Mouse (Mus musculus) MEL (cell line): Measurements from ENCODE around the gene Ccl20. TPM values are rescaled to one million over a fixed set of nuclear protein-coding genes. Genes with fewer than 3 reads are reported as not detected.

Experiments
- DNase-seq: peaks from one replicate; pipeline ENCODE4 v3.0.0; 2011; ENCODE audit warnings: low read depth, low spot score
- H3K27ac ChIP-seq: 2 replicates; pipeline ENCODE4 v1.5.1; 2012; ENCODE audit warnings: low read depth, mild to moderate bottlenecking, control low read depth, low read length, moderate library complexity; ENCODE audit not compliant: control insufficient read depth
- H3K27me3 ChIP-seq, 2 experiments: fragments of 150-350 bp in 1 of 2; sonication (generic) in 1 of 2; 2 replicates each; pipeline ENCODE4 v1.6.1; 2012; ENCODE audit warnings: low read length in 2 of 2, mild to moderate bottlenecking in 2 of 2, improper control_type of control experiment in 1 of 2, moderate library complexity in 1 of 2; ENCODE audit not compliant: insufficient read depth in 2 of 2, control insufficient read depth in 1 of 2
- H3K36me3 ChIP-seq, 2 experiments: 2 replicates each; pipeline ENCODE4 v1.6.1; 2012 to 2014; ENCODE audit warnings: low read length in 2 of 2, improper control_type of control experiment in 1 of 2, inconsistent platforms in 1 of 2, mild to moderate bottlenecking in 1 of 2; ENCODE audit not compliant: insufficient read depth in 2 of 2, control insufficient read depth in 1 of 2
- H3K4me1 ChIP-seq, 2 experiments: fragments of 150-350 bp in 1 of 2; sonication (generic) in 1 of 2; 2 replicates each; pipeline ENCODE4 v1.6.1; 2012; ENCODE audit warnings: low read length in 2 of 2, improper control_type of control experiment in 1 of 2, mild to moderate bottlenecking in 1 of 2; ENCODE audit not compliant: insufficient read depth in 2 of 2, control insufficient read depth in 1 of 2
- H3K4me3 ChIP-seq, 2 experiments: fragments of 150-350 bp in 1 of 2; sonication (generic) in 1 of 2; 2 replicates each; pipeline ENCODE4 v1.5.1; 2012; ENCODE audit warnings: low read depth in 2 of 2, low read length in 2 of 2, mild to moderate bottlenecking in 2 of 2, moderate library complexity in 2 of 2, control low read depth in 1 of 2, improper control_type of control experiment in 1 of 2; ENCODE audit not compliant: control insufficient read depth in 1 of 2, insufficient read depth in 1 of 2
- H3K79me2 ChIP-seq: 2 replicates; pipeline ENCODE4 v1.6.1; 2012; ENCODE audit warnings: mild to moderate bottlenecking, low read length, moderate library complexity; ENCODE audit not compliant: control insufficient read depth, poor library complexity, insufficient read depth
- H3K9ac ChIP-seq: 2 replicates; pipeline ENCODE4 v1.6.1; 2012; ENCODE audit warnings: low read depth, mild to moderate bottlenecking, control low read depth, low read length, moderate library complexity; ENCODE audit not compliant: control insufficient read depth, poor library complexity, severe bottlenecking
- H3K9me3 ChIP-seq: fragments of 150-350 bp; sonication (generic); replicated peaks from 2 replicates; pipeline ENCODE4 v1.6.1; 2012; ENCODE audit warnings: mild to moderate bottlenecking, low read length, improper control_type of control experiment, moderate library complexity; ENCODE audit not compliant: insufficient read depth
- BHLHE40 ChIP-seq: IDR thresholded peaks from 2 replicates; pipeline ENCODE4 v1.6.1; 2012; ENCODE audit warnings: low read depth, mild to moderate bottlenecking, inconsistent platforms, low read length, improper control_type of control experiment, borderline replicate concordance
- CHD1 ChIP-seq: IDR thresholded peaks from 2 replicates; pipeline ENCODE4 v1.6.1; 2012; ENCODE audit warnings: low read depth, mild to moderate bottlenecking, inconsistent platforms, low read length, improper control_type of control experiment
- CTCF ChIP-seq, 3 experiments: IDR thresholded peaks in 2 of 3; conservative IDR thresholded peaks in 1 of 3; 2 replicates each; pipeline ENCODE4 v1.5.1; 2011 to 2012; ENCODE audit warnings: low read length in 3 of 3, low read depth in 2 of 3, mild to moderate bottlenecking in 2 of 3, improper control_type of control experiment in 1 of 3, inconsistent platforms in 1 of 3, mixed read lengths in 1 of 3, moderate library complexity in 1 of 3; ENCODE audit not compliant: control insufficient read depth in 1 of 3, insufficient read depth in 1 of 3, poor library complexity in 1 of 3, severe bottlenecking in 1 of 3
- ELF1 ChIP-seq: IDR thresholded peaks from 2 replicates; pipeline ENCODE4 v1.6.1; 2014; ENCODE audit warnings: low read depth, mild to moderate bottlenecking, inconsistent platforms, low read length, improper control_type of control experiment, moderate library complexity
- ETS1 ChIP-seq: IDR thresholded peaks from 2 replicates; pipeline ENCODE4 v1.6.1; 2012; ENCODE audit warnings: low read depth, mild to moderate bottlenecking, inconsistent platforms, low read length, improper control_type of control experiment, moderate library complexity
- GABPA ChIP-seq: IDR thresholded peaks from 2 replicates; pipeline ENCODE4 v1.6.1; 2012; ENCODE audit warnings: low read depth, mild to moderate bottlenecking, inconsistent platforms, low read length, improper control_type of control experiment, moderate library complexity
- GATA1 ChIP-seq: IDR thresholded peaks from 2 replicates; pipeline ENCODE4 v1.6.1; 2011; ENCODE audit warnings: low read depth, low read length, improper control_type of control experiment
- HCFC1 ChIP-seq: IDR thresholded peaks from 2 replicates; pipeline ENCODE4 v1.6.1; 2012; ENCODE audit warnings: low read depth, mild to moderate bottlenecking, inconsistent platforms, low read length, improper control_type of control experiment, moderate library complexity
- KAT2A ChIP-seq: conservative IDR thresholded peaks from 2 replicates; pipeline ENCODE4 v1.6.1; 2012; ENCODE audit warnings: low read depth, low read length, improper control_type of control experiment, inconsistent platforms
- MAX ChIP-seq: IDR thresholded peaks from 2 replicates; pipeline ENCODE4 v1.6.1; 2011; ENCODE audit warnings: low read length, improper control_type of control experiment
- MAZ ChIP-seq: IDR thresholded peaks from 2 replicates; pipeline ENCODE4 v1.6.1; 2012; ENCODE audit warnings: low read depth, mild to moderate bottlenecking, inconsistent platforms, low read length, improper control_type of control experiment
- MEF2A ChIP-seq: IDR thresholded peaks from 2 replicates; pipeline ENCODE4 v1.6.1; 2014; ENCODE audit warnings: low read depth, mild to moderate bottlenecking, inconsistent platforms, low read length, improper control_type of control experiment; ENCODE audit not compliant: poor library complexity, insufficient replicate concordance, severe bottlenecking; ENCODE audit errors: extremely low read depth
- MXI1 ChIP-seq: IDR thresholded peaks from 2 replicates; pipeline ENCODE4 v1.6.1; 2011; ENCODE audit warnings: mild to moderate bottlenecking, low read depth, low read length, improper control_type of control experiment
- MYB ChIP-seq: IDR thresholded peaks from 2 replicates; pipeline ENCODE4 v1.6.1; 2011; ENCODE audit warnings: mild to moderate bottlenecking, low read depth, low read length, improper control_type of control experiment
- MYC ChIP-seq: IDR thresholded peaks from 2 replicates; pipeline ENCODE4 v1.6.1; 2011; ENCODE audit warnings: low read depth, mild to moderate bottlenecking, low read length, improper control_type of control experiment, moderate library complexity
- POLR2A ChIP-seq, 2 experiments: IDR thresholded peaks; 2 replicates each; pipeline ENCODE4 v1.6.1; 2011 to 2012; ENCODE audit warnings: low read length in 2 of 2, mild to moderate bottlenecking in 2 of 2, control low read depth in 1 of 2, improper control_type of control experiment in 1 of 2, low read depth in 1 of 2, moderate library complexity in 1 of 2; ENCODE audit not compliant: control insufficient read depth in 1 of 2, insufficient read depth in 1 of 2, poor library complexity in 1 of 2
- POLR2AphosphoS2 ChIP-seq: IDR thresholded peaks from 2 replicates; pipeline ENCODE4 v1.6.1; 2011; ENCODE audit warnings: low read length, improper control_type of control experiment
- RAD21 ChIP-seq: IDR thresholded peaks from 2 replicates; pipeline ENCODE4 v1.6.1; 2011; ENCODE audit warnings: mild to moderate bottlenecking, low read depth, low read length, improper control_type of control experiment
- SIN3A ChIP-seq: IDR thresholded peaks from 2 replicates; pipeline ENCODE4 v1.6.1; 2012; ENCODE audit warnings: low read length, improper control_type of control experiment, inconsistent platforms
- TBP ChIP-seq: IDR thresholded peaks from 2 replicates; pipeline ENCODE4 v1.8.0; 2011; ENCODE audit warnings: low read depth, low read length, improper control_type of control experiment
- UBTF ChIP-seq: IDR thresholded peaks from 2 replicates; pipeline ENCODE4 v1.6.1; 2012; ENCODE audit warnings: low read depth, mild to moderate bottlenecking, inconsistent platforms, low read length, improper control_type of control experiment, moderate library complexity, borderline replicate concordance; ENCODE audit not compliant: insufficient read depth
- USF2 ChIP-seq, 2 experiments: IDR thresholded peaks; 2 replicates each; pipeline ENCODE4 v1.6.1; 2011 to 2012; ENCODE audit warnings: improper control_type of control experiment in 2 of 2, low read length in 2 of 2, borderline replicate concordance in 1 of 2, inconsistent platforms in 1 of 2, low read depth in 1 of 2, mild to moderate bottlenecking in 1 of 2; ENCODE audit not compliant: insufficient read depth in 1 of 2
- ZC3H11A ChIP-seq: IDR thresholded peaks from 2 replicates; pipeline ENCODE4 v1.6.1; 2012; ENCODE audit warnings: low read depth, mild to moderate bottlenecking, inconsistent platforms, low read length, improper control_type of control experiment
- ZKSCAN1 ChIP-seq: IDR thresholded peaks from 2 replicates; pipeline ENCODE4 v1.6.1; 2012; ENCODE audit warnings: low read depth, mild to moderate bottlenecking, inconsistent platforms, low read length, improper control_type of control experiment, moderate library complexity
- ZMIZ1 ChIP-seq: IDR thresholded peaks from 2 replicates; pipeline ENCODE4 v1.6.1; 2012; ENCODE audit warnings: low read depth, mild to moderate bottlenecking, inconsistent platforms, low read length, improper control_type of control experiment, moderate library complexity
- ZNF384 ChIP-seq: IDR thresholded peaks from 2 replicates; pipeline ENCODE4 v1.6.1; 2012; ENCODE audit warnings: low read depth, mild to moderate bottlenecking, inconsistent platforms, low read length, improper control_type of control experiment
- polyA plus RNA-seq, 2 experiments: library from polyadenylated mRNA; stranded (reverse) in 1 of 2; unstranded in 1 of 2; fragments of >175 nt in 1 of 2; fragments of >200 nt in 1 of 2; gene quantifications; 2 replicates each; pipeline versions ENCODE4 v1.2.1 to v1.2.4; 2012; ENCODE audit warnings: low replicate concordance in 2 of 2, low read depth in 1 of 2; ENCODE audit not compliant: insufficient read length in 2 of 2, insufficient read depth in 1 of 2, missing spikeins in 1 of 2
- total RNA-seq: library from RNA; depleted of rRNA; stranded (reverse); fragments of 300-350 nt; gene quantifications from 2 replicates; pipeline ENCODE4 v1.2.3, GENCODE M21; 2012

Gene Ccl20
- total and polyA plus RNA-seq, 3 experiments: not detected

DNA sequence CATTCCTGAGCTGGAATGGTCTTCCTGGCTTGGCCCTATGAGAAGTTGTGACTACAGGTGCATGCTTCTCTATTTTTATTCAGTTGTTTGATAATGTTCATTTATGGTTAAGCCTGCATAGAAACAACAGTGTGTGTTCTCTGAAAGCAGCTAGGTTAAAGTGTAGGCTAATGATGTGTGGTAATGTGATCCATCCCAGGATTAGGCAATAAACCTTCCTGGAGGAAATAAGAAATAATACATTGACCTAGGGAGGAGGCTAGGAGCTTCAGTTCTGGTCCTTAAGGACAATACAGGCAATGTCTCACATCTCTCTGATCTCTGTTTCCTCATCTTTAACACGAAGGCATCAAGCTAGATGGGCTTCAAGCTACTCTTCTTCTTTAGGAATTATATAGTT lies 11.1 kb upstream of the Ccl20 start:
- H3K9ac ChIP-seq: no peak overlapping the region
- TF ChIP-seq MEF2A (no peak), MYC (no peak), POLR2AphosphoS2 (no peak), BHLHE40 (no peak), ETS1 (no peak), CTCF (IDR thresholded peaks at IDR 0.05 in 2 of 3, conservative IDR thresholded peaks at IDR 0.05 in 1 of 3; ENCODE audit: control insufficient read depth in 1 of 3, insufficient read depth in 1 of 3, low read depth in 2 of 3, low read length in 3 of 3, poor library complexity in 1 of 3, severe bottlenecking in 1 of 3) (no peak), SIN3A (no peak), HCFC1 (no peak), GABPA (no peak), ZMIZ1 (no peak), USF2 (IDR thresholded peaks at IDR 0.05; ENCODE audit: borderline replicate concordance in 1 of 2, insufficient read depth in 1 of 2, low read depth in 1 of 2, low read length in 2 of 2) (no peak), ZC3H11A (no peak), TBP (no peak), POLR2A (IDR thresholded peaks at IDR 0.05; ENCODE audit: control insufficient read depth in 1 of 2, insufficient read depth in 1 of 2, low read depth in 1 of 2, low read length in 2 of 2, poor library complexity in 1 of 2) (no peak), ZKSCAN1 (no peak), MXI1 (no peak), CHD1 (no peak), MYB (no peak), KAT2A (no peak), ZNF384 (no peak)
- DNase-seq: no peak
- H3K27me3 ChIP-seq: no peaks in the 10 kb centered on the region
- no peaks in the 10 kb centered on the region for H3K9me3 ChIP-seq
- H3K79me2 ChIP-seq: no peaks in the 10 kb centered on the region
- no peak overlapping the region for H3K27ac ChIP-seq
- H3K4me3 ChIP-seq: no peak overlapping the region
- H3K36me3 ChIP-seq: no peaks in the 10 kb centered on the region
- H3K4me1 ChIP-seq: no peaks in the 10 kb centered on the region

DNA sequence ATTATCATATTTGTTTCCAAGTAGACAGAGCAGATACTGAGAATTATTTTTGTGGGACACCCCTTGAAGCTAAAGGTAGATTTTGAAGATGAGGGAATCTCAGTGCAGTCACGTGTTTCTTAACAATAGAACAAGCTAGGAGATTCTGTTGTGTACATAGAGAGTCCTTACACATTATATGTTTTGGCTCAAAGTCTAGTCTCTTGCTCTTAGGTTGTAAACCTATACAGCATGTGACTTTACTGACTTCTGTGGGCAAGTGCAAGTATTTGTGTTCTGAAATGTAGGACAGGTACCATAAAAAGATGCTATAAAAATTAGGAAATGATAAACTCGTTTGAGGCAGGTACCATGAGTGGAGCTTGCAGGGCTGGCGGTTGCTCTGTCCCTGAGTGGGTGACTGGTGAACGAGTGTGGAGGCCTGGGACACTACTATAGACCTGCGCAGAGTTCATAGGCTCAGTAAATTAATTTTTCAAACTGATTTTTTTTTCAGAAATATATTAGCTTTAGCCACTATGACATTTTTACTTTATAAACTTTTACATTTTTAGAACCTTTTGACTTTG lies 9.1 kb upstream of the Ccl20 start:
- Histone ChIP-seq H3K4me3 (no peak overlapping the region), H3K4me1 (no peaks in the 10 kb centered on the region), H3K27ac (no peak overlapping the region), H3K9me3 (no peaks in the 10 kb centered on the region), H3K36me3 (no peaks in the 10 kb centered on the region), H3K27me3 (no peaks in the 10 kb centered on the region), H3K79me2 (no peaks in the 10 kb centered on the region), H3K9ac (no peak overlapping the region)
- no peak for DNase-seq
- TF ChIP-seq UBTF (no peak), ELF1 (no peak), GATA1 (no peak), HCFC1 (no peak), ZMIZ1 (no peak), MAX (no peak), KAT2A (no peak), RAD21 (no peak), ZC3H11A (no peak), ETS1 (no peak), MYC (no peak), MAZ (no peak), MXI1 (no peak)
